Mouse (Mus musculus) bone marrow, adult 2 months (tissue): ENCODE data around the gene Mrpl51. TPM values are rescaled to one million over a fixed set of nuclear protein-coding genes. Genes with fewer than 3 reads are reported as not detected.
"Not testable (repeated sequence)": the region's sequence is repeated elsewhere in the genome, so short reads cannot be mapped to it uniquely, and the experiment has no call there.

Experiments used
- H3K27ac ChIP-seq: fragments of 200-500 bp; 2 replicates; pipeline ENCODE4 v1.5.1; 2012; ENCODE audit warnings: low read depth, mild to moderate bottlenecking, control low read depth, inconsistent platforms, low read length; ENCODE audit not compliant: control insufficient read depth, poor library complexity, insufficient read depth
- H3K4me1 ChIP-seq: fragments of 200-500 bp; 2 replicates; pipeline ENCODE4 v1.6.1; 2011; ENCODE audit warnings: low read length; ENCODE audit not compliant: control insufficient read depth, insufficient read depth
- H3K4me3 ChIP-seq: fragments of 200-500 bp; replicated peaks from 2 replicates; pipeline ENCODE3; 2011; ENCODE audit warnings: mild to moderate bottlenecking, low read depth, low read length, control low read depth; ENCODE audit not compliant: control insufficient read depth
- CTCF ChIP-seq: fragments of 200-500 bp; IDR thresholded peaks from 2 replicates; pipeline ENCODE4 v1.5.1; 2011; ENCODE audit warnings: low read length, control low read depth; ENCODE audit not compliant: control insufficient read depth, insufficient read depth
- POLR2A ChIP-seq: fragments of 200-500 bp; IDR thresholded peaks from 2 replicates; pipeline ENCODE4 v1.6.1; 2011; ENCODE audit warnings: low read depth, mild to moderate bottlenecking, control low read depth, low read length, borderline replicate concordance; ENCODE audit not compliant: control insufficient read depth
- WGBS: fragments of 180-500 bp; shearing (Covaris S2); methylation state at CpG from one replicate; pipeline ENCODE4 v1.1.7; 2018; 5-methylcytosine and 5-hydroxymethylcytosine counted together
- polyA plus RNA-seq: library from polyadenylated mRNA; stranded (reverse); fragments of >200 nt; gene quantifications from 2 replicates; pipeline ENCODE4 v1.2.4, GENCODE M21; 2011; ENCODE audit warnings: low replicate concordance; ENCODE audit not compliant: missing spikeins, insufficient read depth, insufficient read length

The Mrpl51 gene
- polyA plus RNA-seq, 1 experiment, result 193 TPM

GRCm38 (mm10) chr6:125156491-125156890 is 35.1 kb upstream of the Mrpl51 start:
- TF ChIP-seq CTCF, result no peak
- TF ChIP-seq POLR2A, result no peak
- peaks cover 3% of the 10 kb centered on the region for H3K4me1 ChIP-seq
- WGBS, result 84% methylated on average over 3 of the region's 3 CpGs
- no peak overlapping the region for H3K4me3 ChIP-seq
- no peak overlapping the region for H3K27ac ChIP-seq

GRCm38 (mm10) chr6:125156903-125157614 is 34.5 kb upstream of the Mrpl51 start:
- peaks cover 3% of the 10 kb centered on the region for H3K4me1 ChIP-seq
- no peak overlapping the region for H3K27ac ChIP-seq
- H3K4me3 ChIP-seq, result no peak overlapping the region
- 85% methylated on average over 7 of the region's 7 CpGs for WGBS
- TF ChIP-seq CTCF (no peak), POLR2A (no peak)

DNA sequence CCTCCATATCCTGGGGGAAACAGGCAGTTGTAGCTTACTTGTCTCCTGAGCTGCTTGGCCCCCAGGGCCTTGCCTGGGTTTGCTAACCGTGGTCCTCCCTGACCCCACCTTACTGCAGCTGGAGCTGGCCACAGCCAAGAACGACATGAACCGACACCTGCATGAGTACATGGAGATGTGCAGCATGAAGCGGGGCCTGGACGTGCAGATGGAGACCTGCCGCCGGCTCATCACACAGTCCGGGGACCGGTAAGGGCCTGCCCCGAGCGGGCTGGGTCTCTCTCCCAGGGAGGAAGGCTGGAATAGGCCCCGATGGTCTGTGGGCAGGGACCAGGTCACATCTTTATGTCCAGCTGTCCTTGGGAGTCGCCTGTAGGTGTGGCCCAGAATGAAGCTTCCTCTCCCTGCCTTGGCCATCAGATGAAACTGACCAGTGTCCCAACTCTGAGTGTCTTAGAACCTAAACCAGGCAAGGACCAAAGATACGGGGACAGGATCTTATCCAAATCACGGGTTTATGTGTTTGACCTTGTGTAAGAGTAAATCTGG is 32.6 kb upstream of the Mrpl51 start:
- TF ChIP-seq POLR2A (no peak), CTCF (no peak)
- 89% methylated on average over 15 of the region's 15 CpGs for WGBS
- no peak overlapping the region for H3K27ac ChIP-seq
- no peak overlapping the region for H3K4me3 ChIP-seq
- H3K4me1 ChIP-seq, result peaks cover 3% of the 10 kb centered on the region

DNA sequence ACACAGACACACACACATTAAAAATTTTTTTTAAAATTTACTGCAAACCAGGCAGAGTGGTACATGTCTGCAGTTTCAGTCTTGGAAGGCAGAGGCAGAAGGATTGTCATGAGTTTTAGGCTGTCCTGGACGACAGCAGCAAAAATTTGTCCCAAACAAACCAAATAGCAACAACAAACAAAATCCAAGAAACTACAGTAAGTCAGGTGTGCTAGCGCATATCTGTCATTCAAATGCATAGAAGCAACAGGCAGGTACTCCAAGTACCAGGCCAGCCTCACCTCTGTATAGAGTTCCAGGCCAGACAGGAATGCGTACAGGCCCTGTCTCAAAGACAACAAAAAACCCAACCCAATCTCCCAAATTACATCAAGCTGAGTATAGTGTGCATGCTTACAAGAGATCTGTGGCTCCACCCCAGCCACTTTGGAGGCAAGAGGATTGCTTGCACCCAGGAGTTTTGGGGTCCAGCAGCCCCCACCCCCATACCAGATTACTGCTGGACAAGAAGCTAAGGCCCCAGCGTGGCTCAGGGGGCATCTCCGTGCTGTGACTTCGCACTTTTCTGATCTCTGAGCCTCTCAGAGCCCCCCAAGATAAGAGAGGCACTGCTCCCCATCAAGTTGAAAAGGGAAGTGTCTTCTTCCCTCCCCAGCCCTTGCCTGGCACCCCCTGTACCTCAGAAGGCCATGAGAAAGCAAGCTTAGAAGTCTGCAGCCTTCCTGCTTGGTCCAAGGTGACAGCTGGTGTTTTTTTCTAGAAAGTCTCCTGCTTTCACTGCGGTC is 31.6 kb upstream of the Mrpl51 start:
- Histone ChIP-seq H3K4me3 (no peak overlapping the region), H3K27ac (peak overlapping the region; percentile 30), H3K4me1 (peaks cover 3% of the 10 kb centered on the region)
- 78% methylated on average over 7 of the region's 7 CpGs for WGBS
- no peak for TF ChIP-seq POLR2A
- TF ChIP-seq CTCF, result no peak

GRCm38 (mm10) chr6:125160558-125160853 is 31.1 kb upstream of the Mrpl51 start:
- Histone ChIP-seq H3K27ac (peak overlapping the region; percentile 30), H3K4me3 (no peak overlapping the region), H3K4me1 (peaks cover 3% of the 10 kb centered on the region)
- no peak for TF ChIP-seq CTCF
- TF ChIP-seq POLR2A, result no peak
- WGBS, result 58% methylated on average over 10 of the region's 10 CpGs

DNA sequence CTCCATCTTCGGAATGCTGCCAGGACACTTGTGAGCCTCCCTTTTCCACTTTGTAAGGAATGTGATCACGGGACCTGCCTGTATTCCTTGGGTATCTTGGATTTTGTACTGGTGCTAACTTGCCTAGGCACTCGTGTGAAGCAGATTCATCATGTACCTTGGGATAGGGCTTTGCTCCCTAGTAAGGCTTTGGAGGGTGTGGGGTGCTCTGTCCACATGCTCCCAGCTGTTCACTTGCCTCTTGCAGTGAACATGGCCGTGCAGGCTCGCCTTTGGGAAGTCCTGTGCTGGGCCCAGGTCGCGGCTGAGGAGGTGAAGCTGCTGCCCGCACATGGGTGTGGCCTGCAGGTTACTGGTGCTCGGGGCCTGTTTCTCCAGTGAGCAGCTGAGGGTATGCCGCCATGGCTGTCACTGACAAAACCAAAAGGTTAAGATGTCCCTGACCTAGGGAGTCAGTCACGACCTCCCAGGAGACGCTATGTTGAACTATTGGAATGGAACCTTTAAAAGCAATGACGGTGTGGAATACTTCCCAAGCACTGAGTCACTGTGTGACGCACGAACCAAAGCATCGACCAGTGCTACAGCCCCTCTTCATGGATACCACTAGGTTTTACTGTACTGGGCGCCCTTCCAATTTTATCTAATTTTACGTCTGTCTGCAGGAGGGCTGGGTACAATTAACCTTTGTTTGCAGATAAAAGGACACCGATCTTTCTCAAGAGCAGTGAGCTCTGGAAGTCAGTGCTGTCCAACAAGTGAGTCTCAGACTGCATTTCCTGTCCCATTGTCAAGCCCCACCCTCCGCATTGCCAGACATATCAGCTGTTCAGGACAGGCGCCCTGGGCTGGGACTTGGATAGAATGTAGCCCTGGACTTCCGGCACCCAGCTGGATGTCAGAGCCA is 30.5 kb upstream of the Mrpl51 start:
- Histone ChIP-seq H3K4me1 (peaks cover 3% of the 10 kb centered on the region), H3K27ac (peak overlapping the region; percentile 22; the same call in 1 of the 2 replicates), H3K4me3 (no peak overlapping the region)
- 58% methylated on average over 22 of the region's 22 CpGs for WGBS
- TF ChIP-seq POLR2A, result no peak
- no peak for TF ChIP-seq CTCF

DNA sequence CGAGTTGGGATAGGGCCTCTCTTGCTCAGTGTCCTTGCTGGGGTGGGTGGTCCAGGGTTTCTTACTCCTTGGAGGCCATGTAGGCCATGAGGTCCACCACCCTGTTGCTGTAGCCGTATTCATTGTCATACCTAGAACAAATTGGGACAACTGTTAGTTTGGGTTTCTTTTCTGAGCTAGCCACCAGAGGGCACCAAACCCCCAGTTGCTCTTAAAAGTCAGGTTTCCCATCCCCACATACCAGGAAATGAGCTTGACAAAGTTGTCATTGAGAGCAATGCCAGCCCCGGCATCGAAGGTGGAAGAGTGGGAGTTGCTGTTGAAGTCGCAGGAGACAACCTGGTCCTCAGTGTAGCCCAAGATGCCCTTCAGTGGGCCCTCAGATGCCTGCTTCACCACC is 29.6 kb upstream of the Mrpl51 start:
- not testable (repeated sequence) for H3K27ac ChIP-seq, H3K4me3 ChIP-seq, H3K4me1 ChIP-seq
- WGBS, result 8% methylated on average over 4 of the region's 5 CpGs

GRCm38 (mm10) chr6:125162615-125163305 is 28.8 kb upstream of the Mrpl51 start:
- H3K4me3 ChIP-seq, H3K27ac ChIP-seq, H3K4me1 ChIP-seq: not testable (repeated sequence)
- WGBS, result 66% methylated on average over 13 of the region's 16 CpGs
